Mouse (Mus musculus): ENCODE measurements at regions not wholly inside any gene's neighbourhood (a gene's known extent, or its start where the extent isn't known, plus 50 kb on each side); places are given as distances from the start of the nearest gene placed in this dataset.
A peak's percentile ranks its signal among the peaks of the same experiment; 100 is the strongest.

DNA sequence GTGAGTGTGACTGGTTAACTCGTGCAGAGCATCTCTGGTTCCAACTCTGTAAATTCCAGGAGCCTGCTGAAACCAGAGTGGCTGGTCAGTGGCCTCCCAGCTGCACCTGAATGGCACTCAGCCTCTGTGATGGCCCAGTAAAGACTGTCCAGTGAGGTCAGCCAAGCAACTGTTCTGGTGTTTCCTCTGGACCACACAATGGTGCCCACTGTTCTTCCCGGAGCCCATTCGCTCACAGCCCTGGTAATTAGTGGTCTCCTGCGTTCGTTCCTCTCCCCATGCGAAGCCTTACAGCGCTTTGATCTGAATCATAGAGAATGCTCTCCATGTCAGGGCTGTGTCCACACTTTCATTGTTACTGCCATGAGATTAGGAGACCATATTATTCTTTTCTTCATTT, 75.5 kb downstream of the Enkur start:
- intact Hi-C loops (cut with DNase I), result no loop called here

DNA sequence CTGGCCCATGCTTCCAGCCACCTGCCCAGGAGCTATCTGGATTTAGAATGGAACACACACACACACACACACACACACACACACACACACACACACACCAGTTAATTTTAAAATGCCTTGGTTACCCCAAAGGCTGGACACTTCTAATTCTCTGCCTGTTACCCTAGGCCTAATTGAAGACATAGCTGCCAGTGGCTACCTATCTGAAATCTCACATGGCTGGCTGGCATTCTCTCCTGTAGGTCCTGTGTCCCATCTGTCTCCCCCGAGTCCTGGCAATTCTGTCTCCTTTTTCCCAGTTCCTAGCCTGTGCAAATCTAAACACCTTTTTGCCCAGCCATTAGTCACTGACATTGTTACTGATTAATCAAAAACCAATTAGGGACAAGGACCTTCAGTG, 78.6 kb downstream of the Enkur start:
- intact Hi-C loops (cut with DNase I), result no loop called here

More for the DNA sequence above, 75.5 kb downstream of the Enkur start:
- DNase-seq (ENCODE audit: low spot score), result no peak

GRCm38 (mm10) chr2:21122421-21122820, 82.7 kb downstream of the Enkur start:
- DNase-seq (ENCODE audit: low spot score), result no peak
- intact Hi-C loops (cut with DNase I), result no loop called here

More for the DNA sequence above, 78.6 kb downstream of the Enkur start:
- no peak for DNase-seq (ENCODE audit: low spot score)

DNA sequence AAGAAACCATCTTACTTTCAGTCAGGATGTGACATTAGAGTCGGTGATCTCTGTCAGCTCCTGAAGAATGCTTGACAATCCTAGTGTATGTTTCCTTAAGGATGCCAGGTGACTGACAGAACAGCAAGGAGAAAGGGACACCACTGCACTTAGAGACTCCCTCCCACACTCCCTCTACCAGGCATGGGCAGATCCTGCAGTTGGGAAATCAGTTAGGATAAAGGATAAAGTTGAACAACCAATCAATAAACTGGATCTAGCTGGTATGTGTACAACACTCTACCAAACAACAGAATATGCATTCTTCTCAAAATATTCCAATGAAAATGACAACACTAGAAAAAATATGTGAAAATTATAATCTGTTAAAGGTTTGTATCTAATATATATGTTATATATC, 83.5 kb downstream of the Enkur start:
- DNase-seq (ENCODE audit: low spot score), result no peak
- intact Hi-C loops (cut with DNase I), result no loop called here

DNA sequence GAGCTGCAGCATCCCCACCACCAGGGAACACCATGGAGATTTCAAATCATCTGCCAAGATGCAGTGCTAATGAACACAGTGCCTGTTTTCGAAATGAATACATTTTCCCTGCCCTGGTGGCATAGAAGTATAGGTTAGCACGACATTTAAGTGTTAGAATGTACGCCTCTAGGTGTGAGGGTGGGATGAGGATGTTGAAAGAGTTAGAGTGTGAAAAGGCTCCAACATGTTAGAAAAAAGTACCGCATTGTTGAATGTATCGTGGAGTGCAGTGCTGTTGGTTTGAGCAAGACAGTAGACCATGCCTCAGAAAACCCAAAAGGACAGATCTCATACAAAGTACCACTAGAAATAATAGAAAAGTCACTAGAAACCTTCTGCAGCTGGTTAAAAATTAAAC, 88.3 kb downstream of the Enkur start:
- intact Hi-C loops (cut with DNase I), result no loop called here
- DNase-seq (ENCODE audit: low spot score), result no peak

DNA sequence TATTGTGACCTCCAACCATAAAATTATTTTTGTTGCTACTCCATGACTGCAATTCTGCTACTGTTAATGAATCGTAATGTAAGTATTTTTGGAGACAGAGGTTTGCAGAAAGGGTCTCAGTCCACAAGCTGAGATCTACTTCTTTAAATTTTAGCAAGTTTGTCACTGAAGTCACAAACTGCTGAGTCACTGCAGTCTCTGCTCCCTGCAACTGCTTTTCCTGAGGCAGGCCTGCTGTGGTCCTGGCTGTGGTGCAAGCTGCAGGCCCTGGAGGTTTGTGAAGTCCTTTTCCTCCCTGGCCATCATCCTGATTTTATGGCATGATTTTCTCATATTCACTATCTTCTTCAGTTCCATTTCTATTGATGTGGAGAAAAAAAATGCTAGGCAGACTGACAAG, 93.6 kb downstream of the Enkur start:
- peak; percentile 5 for DNase-seq (ENCODE audit: low spot score)
- intact Hi-C loops (cut with DNase I), result no loop called here

DNA sequence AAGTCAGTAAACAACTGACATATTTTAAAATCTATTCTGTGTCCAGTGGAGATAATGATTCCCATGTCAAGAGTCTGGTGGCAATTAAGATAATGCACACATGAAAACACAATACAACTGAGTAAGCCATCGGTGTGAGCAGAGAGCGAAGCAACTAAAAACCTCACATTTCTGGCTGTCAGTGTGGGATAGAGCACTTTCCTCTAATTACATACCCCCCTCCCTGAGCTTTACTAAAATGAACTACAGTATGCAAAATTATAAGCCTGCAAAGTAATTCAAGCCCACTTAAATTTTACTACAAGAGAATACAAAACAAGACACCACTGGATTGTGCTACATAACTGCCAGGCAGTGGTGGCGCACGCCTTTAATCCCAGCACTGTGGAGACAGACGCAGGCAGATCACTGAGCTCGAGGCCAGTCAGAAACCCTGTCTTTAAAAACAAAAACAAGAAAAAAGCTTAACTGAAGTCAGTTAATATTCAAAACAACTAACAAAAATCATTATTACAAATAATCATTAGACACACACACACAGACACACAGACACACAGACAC, 104.8 kb downstream of the Enkur start:
- no peak for DNase-seq (ENCODE audit: low spot score)
- intact Hi-C loops (cut with DNase I), result no loop called here

- DNase-seq (ENCODE audit: low spot score), result no peak
- intact Hi-C loops (cut with DNase I), result no loop called here
Measured at GRCm38 (mm10) chr2:21091058-21091971, 113.8 kb downstream of the Enkur start.

- intact Hi-C loops (cut with DNase I), result loop anchor here (5.0 kb wide), 1 partner anchor 98 kb away; no protein-coding TSS in a partner anchor
- DNase-seq (ENCODE audit: low spot score), result no peak
Measured at GRCm38 (mm10) chr2:21085517-21085916, 116.8 kb upstream of the Arhgap21 start.

DNA sequence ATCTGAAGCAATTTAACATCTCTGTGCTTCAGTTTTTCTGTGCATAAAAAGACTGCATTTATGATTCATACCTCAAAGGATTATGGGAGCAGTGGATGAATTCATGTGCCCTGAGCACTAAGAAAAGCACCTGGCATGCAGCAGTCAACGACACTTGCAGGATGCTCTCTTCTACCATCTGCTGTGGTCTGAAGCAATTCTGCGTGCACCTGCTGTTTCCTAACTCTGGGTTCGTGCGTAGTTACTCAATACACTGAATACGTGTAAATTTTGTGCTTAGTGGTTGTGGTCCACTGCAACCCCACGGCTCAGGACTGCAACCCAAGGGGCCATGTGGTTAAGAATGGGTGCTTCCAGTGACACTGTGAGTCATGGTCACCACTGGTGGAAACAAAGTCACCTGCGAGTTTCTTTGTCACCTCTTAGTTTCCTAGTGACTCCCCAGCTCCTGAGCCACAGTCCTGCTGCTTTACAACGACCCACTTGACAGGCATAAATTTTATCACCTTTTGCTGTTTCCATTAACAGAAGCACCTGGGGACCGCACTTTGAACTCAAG, 98.7 kb upstream of the Arhgap21 start:
- intact Hi-C loops (cut with DNase I), result no loop called here
- DNase-seq (ENCODE audit: low spot score), result no peak

GRCm38 (mm10) chr2:21060347-21060650, 91.6 kb upstream of the Arhgap21 start:
- intact Hi-C loops (cut with DNase I), result no loop called here
- DNase-seq (ENCODE audit: low spot score), result no peak

DNA sequence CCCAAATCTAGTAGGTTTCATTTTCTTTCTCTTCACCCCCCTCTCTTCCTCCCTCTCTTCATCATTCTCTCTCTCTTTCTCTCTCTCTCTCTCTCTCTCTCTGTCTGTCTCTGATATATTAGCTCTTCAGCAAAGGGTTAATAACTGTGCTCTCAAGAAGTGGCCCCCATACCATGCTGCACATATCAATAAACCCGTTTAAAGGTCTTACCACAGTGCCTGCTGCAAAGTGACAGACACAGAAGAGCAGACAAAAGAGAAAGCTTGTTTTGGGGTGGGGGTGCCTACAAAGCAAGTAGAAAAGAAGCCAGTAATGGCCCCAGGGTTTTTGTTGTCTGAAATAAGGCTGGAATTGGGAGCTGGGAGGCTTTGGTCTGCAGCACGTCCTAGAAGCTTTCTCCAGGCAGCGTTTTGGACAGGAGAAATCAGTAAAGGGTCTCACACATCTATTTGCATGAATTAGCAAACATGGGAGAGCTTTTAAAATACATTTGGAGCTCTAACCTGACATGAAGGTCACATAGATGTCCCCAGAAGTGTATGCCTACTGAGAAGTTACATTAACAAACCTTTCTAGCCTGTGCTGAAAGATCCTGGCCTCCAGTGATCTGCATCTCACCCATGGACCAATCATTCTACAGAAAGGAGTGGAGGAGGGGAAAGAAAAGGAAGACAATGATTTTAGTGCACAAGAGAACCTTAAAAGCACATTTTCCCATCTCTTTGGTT, 91.1 kb upstream of the Arhgap21 start:
- intact Hi-C loops (cut with DNase I), result no loop called here
- no peak for DNase-seq (ENCODE audit: low spot score)

- intact Hi-C loops (cut with DNase I), result no loop called here
Measured at GRCm38 (mm10) chr2:21058940-21059339, 90.3 kb upstream of the Arhgap21 start.

DNA sequence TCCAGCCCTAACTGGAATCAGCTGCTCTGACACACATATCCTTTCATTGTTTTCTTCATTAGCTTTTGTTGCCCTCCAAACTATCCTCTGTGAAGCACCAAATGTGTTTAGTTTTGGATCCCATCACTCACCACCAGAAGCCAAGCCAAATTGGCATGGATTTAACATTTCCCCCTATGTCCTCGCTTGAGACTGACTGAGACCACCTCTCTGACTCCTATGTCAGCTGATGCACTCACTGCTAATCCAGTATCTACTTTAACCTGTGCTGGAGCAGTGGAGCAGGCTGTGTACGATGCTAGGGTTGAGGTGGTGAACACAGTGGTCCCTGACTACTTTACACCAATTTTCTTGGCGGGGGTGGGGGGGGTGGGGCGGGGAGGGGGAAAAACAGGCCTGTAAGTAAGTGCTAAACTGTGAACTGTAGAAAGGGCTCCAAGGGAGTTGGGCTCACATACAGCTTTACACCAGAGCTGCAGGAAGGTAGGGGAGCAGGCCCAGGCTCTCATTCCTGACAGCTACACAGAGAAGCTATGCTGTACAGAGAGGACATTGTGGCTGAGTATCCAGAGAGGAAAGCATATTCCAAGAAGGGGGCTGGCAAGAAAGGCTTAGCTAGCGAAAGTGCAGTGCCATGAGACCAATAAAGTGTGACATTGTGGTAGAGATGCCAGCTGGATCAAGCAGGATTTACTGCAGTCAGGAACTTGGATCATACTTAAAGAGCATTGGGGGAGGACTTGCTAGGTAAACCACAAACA, 87.9 kb upstream of the Arhgap21 start:
- intact Hi-C loops (cut with DNase I), result no loop called here
- DNase-seq (ENCODE audit: low spot score), result no peak

More at GRCm38 (mm10) chr2:21058940-21059339, 90.3 kb upstream of the Arhgap21 start:
- DNase-seq (ENCODE audit: low spot score), result no peak

- DNase-seq (ENCODE audit: low spot score), result no peak
- intact Hi-C loops (cut with DNase I), result no loop called here
Measured at GRCm38 (mm10) chr2:21055416-21055815, 86.7 kb upstream of the Arhgap21 start.

DNA sequence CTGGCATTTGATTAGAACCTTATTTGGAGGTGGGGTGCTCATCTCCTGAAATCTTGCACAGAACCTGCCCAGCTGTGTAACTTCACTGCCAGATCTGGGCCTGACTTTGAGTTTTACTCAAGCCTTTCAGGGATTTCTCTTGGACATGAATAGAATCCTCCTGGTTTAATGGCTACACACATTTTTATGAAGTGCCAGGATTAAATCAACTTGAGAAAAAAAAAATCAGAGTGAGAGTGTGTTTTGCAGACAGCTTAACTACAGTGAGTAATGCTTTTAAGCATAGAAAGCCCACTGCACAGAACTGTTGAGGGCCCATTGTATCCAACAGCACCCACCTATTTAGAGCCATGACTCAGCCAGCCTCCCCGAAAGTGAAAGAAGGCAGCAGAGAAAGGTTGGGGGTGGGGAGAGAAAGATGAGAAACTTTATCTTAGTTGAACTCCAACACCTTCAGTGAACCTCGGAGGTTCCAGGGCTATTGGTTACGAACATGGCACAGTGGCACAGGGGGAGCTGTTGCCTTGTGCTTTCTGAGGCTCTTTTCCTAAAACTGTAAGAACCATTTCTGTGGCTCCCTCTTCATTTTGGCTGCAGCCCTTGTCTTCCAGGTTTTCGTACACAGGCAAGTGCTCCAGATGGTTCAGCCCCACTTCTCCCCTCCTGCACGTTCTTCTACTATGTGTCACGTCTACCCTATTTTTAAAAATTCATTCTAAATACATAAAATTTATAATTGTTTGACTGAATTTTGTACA, 85.8 kb upstream of the Arhgap21 start:
- no peak for DNase-seq (ENCODE audit: low spot score)
- intact Hi-C loops (cut with DNase I), result no loop called here

DNA sequence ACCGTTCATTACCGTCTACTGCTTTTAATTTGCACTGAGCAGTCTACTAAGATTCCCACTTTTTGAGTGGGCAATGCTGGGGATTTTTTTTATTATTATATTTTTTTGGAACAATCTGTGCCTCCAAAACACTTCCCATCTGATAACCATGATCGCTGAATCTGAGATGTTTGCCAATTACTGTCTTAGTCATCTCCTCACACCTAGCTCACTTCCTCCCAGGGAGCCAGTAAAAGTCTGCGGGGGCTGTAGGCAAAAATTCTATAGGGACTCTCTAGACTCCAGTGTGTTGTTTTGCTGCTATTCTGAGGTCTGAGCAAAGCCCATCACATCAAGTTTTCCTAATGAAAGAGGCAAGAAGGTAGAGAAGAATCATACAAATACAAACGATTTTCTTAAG, 84.9 kb upstream of the Arhgap21 start:
- no peak for DNase-seq (ENCODE audit: low spot score)
- intact Hi-C loops (cut with DNase I), result no loop called here

DNA sequence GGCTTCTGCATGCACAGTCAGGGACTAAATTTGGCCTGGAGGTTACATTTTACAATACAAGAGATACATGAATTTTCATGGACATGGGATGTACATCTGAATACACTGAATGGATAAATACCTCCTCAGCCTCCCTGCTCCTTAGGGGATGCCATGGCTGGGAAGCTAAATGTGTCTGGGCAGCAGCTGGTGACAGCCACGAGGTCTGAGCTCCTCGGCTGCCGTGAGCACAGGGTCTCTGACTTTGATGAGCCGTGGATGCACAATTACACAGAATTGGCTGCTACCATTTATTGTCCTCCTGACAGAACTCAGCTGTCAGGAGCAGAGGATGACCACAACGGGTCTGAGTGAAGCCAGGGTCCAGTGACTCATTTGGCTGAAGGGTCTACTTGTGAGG, 80.3 kb upstream of the Arhgap21 start:
- intact Hi-C loops (cut with DNase I), result no loop called here
- no peak for DNase-seq (ENCODE audit: low spot score)

DNA sequence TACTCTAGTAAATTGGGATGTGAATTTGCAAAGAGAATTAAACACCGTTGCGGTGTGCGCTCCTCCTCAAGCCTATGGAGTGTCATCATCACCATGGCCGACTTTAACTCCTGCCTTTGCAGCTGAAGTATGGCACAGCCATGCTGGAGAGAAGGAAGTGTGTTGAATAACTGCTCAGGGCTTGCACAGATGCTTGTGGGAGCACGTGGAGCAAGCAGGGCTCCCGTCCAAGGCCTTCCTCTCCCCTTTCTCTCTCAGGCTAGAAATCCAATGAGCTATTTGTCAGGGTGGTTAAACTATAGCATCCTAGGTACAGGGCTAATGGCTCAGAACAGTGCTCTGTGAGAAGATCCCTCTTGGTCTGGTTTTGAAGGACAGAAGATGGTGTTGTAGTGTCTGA, 79.5 kb upstream of the Arhgap21 start:
- no peak for DNase-seq (ENCODE audit: low spot score)
- intact Hi-C loops (cut with DNase I), result no loop called here

Measured in heart, postnatal 25 days (tissue).